Mouse (Mus musculus): ENCODE measurements around the gene Sgpp2. TPM values are rescaled to one million over a fixed set of nuclear protein-coding genes. Genes with fewer than 3 reads are reported as not detected.

The Sgpp2 gene
- 33.0 TPM for polyA plus RNA-seq (2014; fragmentation: Illumina TruSeq; extraction: RNeasy Lipid Tissue Mini Kit (QIAGEN cat#74804); ENCODE audit: low read depth, low replicate concordance)

DNA sequence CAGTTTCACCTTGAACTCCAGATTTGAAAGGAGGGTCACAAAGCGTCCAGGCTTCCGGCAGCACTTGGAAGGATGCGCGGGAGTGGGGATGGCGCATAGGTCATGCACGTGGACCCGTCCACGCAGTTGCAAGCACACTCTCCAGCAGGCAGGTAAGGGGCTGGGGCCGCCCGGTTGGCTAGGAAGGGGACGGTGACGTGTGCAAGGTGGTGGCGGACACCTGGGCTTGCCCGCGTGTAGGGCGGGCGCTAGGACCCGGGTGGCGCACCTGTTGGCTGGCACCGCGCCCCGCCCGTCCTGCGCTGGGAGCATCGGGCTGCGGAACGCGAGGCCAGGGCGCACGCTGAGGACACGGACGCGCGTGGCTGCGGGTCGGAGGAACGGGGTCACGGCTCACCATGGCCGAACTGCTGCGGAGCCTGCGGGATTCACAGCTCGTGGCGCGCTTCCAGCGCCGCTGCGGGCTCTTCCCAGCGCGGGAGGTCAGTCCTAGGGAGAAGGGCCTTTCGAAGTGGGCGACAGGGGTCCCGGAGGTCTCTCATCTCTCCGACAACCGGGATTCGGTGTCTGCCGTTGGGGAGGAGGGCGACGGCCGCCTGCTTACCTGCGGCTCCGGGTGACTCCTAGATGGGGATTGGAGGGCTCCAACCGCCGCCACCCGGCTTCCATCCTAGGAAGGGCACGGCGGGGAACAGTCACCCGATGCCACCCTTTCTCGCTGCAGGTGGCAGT, at the start of gene Sgpp2:
Sgpp2 (plus strand) TSS at position 325 of the 732 bp plus-strand sequence.

Other genes with a start within 250 kb of the Sgpp2 start
- not detected for gene Pax3, start 113.2 kb upstream of the Sgpp2 start, polyA plus RNA-seq (2014; fragmentation: Illumina TruSeq; extraction: RNeasy Lipid Tissue Mini Kit (QIAGEN cat#74804); ENCODE audit: low read depth, low replicate concordance)
- 126 TPM for gene Farsb, start 178.6 kb downstream of the Sgpp2 start, polyA plus RNA-seq (2014; fragmentation: Illumina TruSeq; extraction: RNeasy Lipid Tissue Mini Kit (QIAGEN cat#74804); ENCODE audit: low read depth, low replicate concordance)
- gene Mogat1, start 200.6 kb downstream of the Sgpp2 start, polyA plus RNA-seq (2014; fragmentation: Illumina TruSeq; extraction: RNeasy Lipid Tissue Mini Kit (QIAGEN cat#74804); ENCODE audit: low read depth, low replicate concordance): 48.0 TPM
- 37.6 TPM for gene BC035947, start 201.8 kb downstream of the Sgpp2 start, polyA plus RNA-seq (2014; fragmentation: Illumina TruSeq; extraction: RNeasy Lipid Tissue Mini Kit (QIAGEN cat#74804); ENCODE audit: low read depth, low replicate concordance)

Data from kidney, adult 10 weeks (tissue).